Mouse (Mus musculus) neutrophil, adult 83 days (primary cell): ENCODE measurements around the gene Cope. TPM values are rescaled to one million over a fixed set of nuclear protein-coding genes. Genes with fewer than 3 reads are reported as not detected.

Experiments used
- total RNA-seq, 2 experiments: library from RNA; stranded (reverse); gene quantifications; one replicate each; pipeline ENCODE4 v1.2.4; 2023

Cope gene
- total RNA-seq = 100 to 1,000 TPM; 114 to 123 TPM

GRCm38 (mm10) chr8:70302358-70302890 lies at the start of gene Cope, which contains the start of gene Ddx49:
Gene Cope, plus strand, starts transcription at chr8:70302518.
Gene Ddx49, minus strand, starts transcription at chr8:70302489.

GRCm38 (mm10) chr8:70282603-70283135 lies 19.6 kb upstream of the Cope start, which contains the start of gene Homer3:
Gene Homer3, plus strand, starts transcription at chr8:70282827.

GRCm38 (mm10) chr8:70315624-70316510 lies 13.5 kb downstream of the Cope start, which contains the start of gene Cers1:
Gene Cers1, plus strand, starts transcription at chr8:70315775.

GRCm38 (mm10) chr8:70329124-70329834 lies 27.0 kb downstream of the Cope start, which contains the start of gene Gdf1:
Gene Gdf1, plus strand, starts transcription at chr8:70329817.

GRCm38 (mm10) chr8:70353194-70353817 lies 51.0 kb downstream of the Cope start, which contains the start of gene Upf1:
Gene Upf1, minus strand, starts transcription at chr8:70353278.

Other genes with a start within 250 kb of the Cope start
- gene Tm6sf2, start 229.6 kb upstream of the Cope start, total RNA-seq = under 1 TPM in 1 of 2 experiments, not detected in 1; 0.29 TPM
- gene Hapln4, start 219.1 kb upstream of the Cope start, total RNA-seq = not detected
- gene Ncan, start 181.6 kb upstream of the Cope start, total RNA-seq = not detected
- gene Nr2c2ap, start 171.2 kb upstream of the Cope start, total RNA-seq = 1 to 10 TPM; 8.0 to 10.0 TPM
- 10 to 100 TPM; 11.4 to 16.8 TPM for gene Rfxank, start 163.4 kb upstream of the Cope start, total RNA-seq
- 10 to 100 TPM; 32.8 to 36.2 TPM for gene Borcs8, start 163.0 kb upstream of the Cope start, total RNA-seq
- gene Mef2b, start 162.8 kb upstream of the Cope start, total RNA-seq = under 1 TPM; 0.44 to 0.79 TPM
- gene Tmem161a, start 130.2 kb upstream of the Cope start, total RNA-seq = 10 to 100 TPM; 19.9 to 23.0 TPM
- 1 to 10 TPM; 3.3 to 4.0 TPM for gene Slc25a42, start 90.2 kb upstream of the Cope start, total RNA-seq
- 10 to 100 TPM; 29.2 to 30.7 TPM for gene Sugp2, start 68.3 kb upstream of the Cope start, total RNA-seq
- 1 to 10 TPM; 7.6 to 9.0 TPM for gene Armc6, start 68.1 kb upstream of the Cope start, total RNA-seq
- 1 to 10 TPM; 8.2 to 9.1 TPM for gene Homer3, start 19.7 kb upstream of the Cope start, total RNA-seq
- 10 to 100 TPM; 22.3 to 27.9 TPM for gene Ddx49, start within 50 bp of the Cope start, total RNA-seq
- not detected for gene Cers1, start 13.3 kb downstream of the Cope start, total RNA-seq
- gene Gdf1, start 27.3 kb downstream of the Cope start, total RNA-seq = not detected
- 10 to 100 TPM; 58.6 to 59.2 TPM for gene Upf1, start 50.8 kb downstream of the Cope start, total RNA-seq
- gene Comp, start 71.0 kb downstream of the Cope start, total RNA-seq = under 1 TPM; 0.13 to 0.26 TPM
- gene Crtc1, start 137.1 kb downstream of the Cope start, total RNA-seq = 1 to 10 TPM; 3.9 to 6.9 TPM
- gene Klhl26, start 174.4 kb downstream of the Cope start, total RNA-seq = 1 to 10 TPM; 4.0 to 4.1 TPM
- gene Tmem59l, start 184.8 kb downstream of the Cope start, total RNA-seq = not detected
- gene Crlf1, start 190.6 kb downstream of the Cope start, total RNA-seq = not detected
- gene Rex1bd, start 204.2 kb downstream of the Cope start, total RNA-seq = 10 to 100 TPM; 38.6 to 39.3 TPM
- gene Uba52, start 208.3 kb downstream of the Cope start, total RNA-seq = 1,000 to 10,000 TPM; 1,032 to 1,222 TPM
- gene Fkbp8, start 225.2 kb downstream of the Cope start, total RNA-seq = 100 to 1,000 TPM; 181 to 184 TPM
- gene Kxd1, start 225.4 kb downstream of the Cope start, total RNA-seq = 10 to 100 TPM; 38.1 to 38.4 TPM
- 10 to 100 TPM; 32.2 to 37.9 TPM for gene Ell, start 236.9 kb downstream of the Cope start, total RNA-seq